Mouse (Mus musculus): Measurements from ENCODE around the gene Atp13a2. TPM values are rescaled to one million over a fixed set of nuclear protein-coding genes. Genes with fewer than 3 reads are reported as not detected.

Atp13a2 gene
- polyA plus RNA-seq, 1 experiment from 2014 or later = 36.0 TPM

DNA sequence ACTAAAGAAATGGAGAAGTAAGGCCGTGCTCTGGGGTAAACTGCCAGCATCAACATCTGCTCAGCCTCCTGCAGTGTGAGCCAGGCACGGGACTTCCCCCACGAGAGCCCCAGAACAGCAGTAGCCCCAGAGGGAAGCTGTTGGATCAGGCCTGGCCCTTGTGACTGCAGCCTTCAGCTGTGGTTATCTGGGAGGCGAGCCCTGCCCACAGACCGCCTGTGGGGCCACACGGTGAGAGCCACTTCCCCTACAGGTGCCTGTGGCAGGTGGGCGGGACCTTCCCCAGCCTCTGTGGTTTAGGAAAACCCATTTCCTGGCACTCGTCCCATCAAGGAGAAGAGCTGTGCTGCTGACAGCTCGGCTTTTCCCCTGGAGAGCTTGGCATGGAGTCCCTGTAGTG is 3.2 kb upstream of the Atp13a2 start:
- peak; percentile 57; the same call in 1 of the 2 replicates for ATAC-seq (ENCODE audit: insufficient number of reproducible peaks, insufficient read depth, low FRiP score, low read depth)
- Histone ChIP-seq H3K27me3 (ENCODE audit: control insufficient read depth, insufficient read depth, low read length) (no peaks in the 10 kb centered on the region), H3K4me2 (replicated peaks; ENCODE audit: low read depth, low read length) (no peak overlapping the region)

DNA sequence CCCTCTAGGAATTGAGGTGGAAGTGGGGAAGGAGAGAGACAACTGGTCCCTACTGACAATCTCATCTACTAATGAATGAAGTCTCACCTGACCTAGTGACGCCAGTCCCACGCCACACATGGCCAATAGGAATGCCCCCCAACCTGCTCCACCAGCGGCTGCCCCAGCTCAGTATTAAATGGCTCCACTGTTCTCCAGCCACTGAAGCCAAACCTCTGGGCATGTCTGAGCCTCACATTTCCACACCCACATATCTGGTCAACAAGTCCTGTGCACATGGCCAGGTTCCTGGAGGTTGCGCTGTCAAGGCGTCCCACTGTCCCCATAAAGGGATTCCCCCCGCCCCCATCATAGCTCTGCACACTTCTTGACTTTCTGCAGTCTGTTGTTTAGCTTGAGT is 2.1 kb upstream of the Atp13a2 start:
- no peak for ATAC-seq (ENCODE audit: insufficient number of reproducible peaks, insufficient read depth, low FRiP score, low read depth)
- Histone ChIP-seq H3K9me3 (ENCODE audit: control insufficient read depth, low read depth, low read length) (no peaks in the 10 kb centered on the region), H3K36me3 (ENCODE audit: control insufficient read depth, insufficient read depth, low read length) (peaks cover 4% of the 10 kb centered on the region), H3K4me3 (ENCODE audit: low read depth, low read length) (no peak overlapping the region), H3K4me2 (replicated peaks; ENCODE audit: low read depth, low read length) (no peak overlapping the region), H3K27ac (ENCODE audit: low read length) (no peak overlapping the region), H3K9ac (replicated peaks; ENCODE audit: low read depth, low read length) (no peak overlapping the region), H3K27me3 (ENCODE audit: control insufficient read depth, insufficient read depth, low read length) (no peaks in the 10 kb centered on the region), H3K4me1 (ENCODE audit: control insufficient read depth, insufficient read depth, low read length) (peaks cover 13% of the 10 kb centered on the region; the same call in 1 of the 2 replicates)
- WGBS = 75% methylated on average over 6 of the region's 6 CpGs

More for the DNA sequence above, 3.2 kb upstream of the Atp13a2 start:
- WGBS = 10% methylated on average over 9 of the region's 9 CpGs
- Histone ChIP-seq H3K4me1 (ENCODE audit: control insufficient read depth, insufficient read depth, low read length) (peaks cover 12% of the 10 kb centered on the region; the same call in 1 of the 2 replicates), H3K9me3 (ENCODE audit: control insufficient read depth, low read depth, low read length) (no peaks in the 10 kb centered on the region), H3K4me3 (ENCODE audit: low read depth, low read length) (no peak overlapping the region), H3K36me3 (ENCODE audit: control insufficient read depth, insufficient read depth, low read length) (peaks cover 13% of the 10 kb centered on the region), H3K27ac (ENCODE audit: low read length) (peak overlapping the region; percentile 66; the same call in 1 of the 2 replicates), H3K9ac (replicated peaks; ENCODE audit: low read depth, low read length) (no peak overlapping the region)

DNA sequence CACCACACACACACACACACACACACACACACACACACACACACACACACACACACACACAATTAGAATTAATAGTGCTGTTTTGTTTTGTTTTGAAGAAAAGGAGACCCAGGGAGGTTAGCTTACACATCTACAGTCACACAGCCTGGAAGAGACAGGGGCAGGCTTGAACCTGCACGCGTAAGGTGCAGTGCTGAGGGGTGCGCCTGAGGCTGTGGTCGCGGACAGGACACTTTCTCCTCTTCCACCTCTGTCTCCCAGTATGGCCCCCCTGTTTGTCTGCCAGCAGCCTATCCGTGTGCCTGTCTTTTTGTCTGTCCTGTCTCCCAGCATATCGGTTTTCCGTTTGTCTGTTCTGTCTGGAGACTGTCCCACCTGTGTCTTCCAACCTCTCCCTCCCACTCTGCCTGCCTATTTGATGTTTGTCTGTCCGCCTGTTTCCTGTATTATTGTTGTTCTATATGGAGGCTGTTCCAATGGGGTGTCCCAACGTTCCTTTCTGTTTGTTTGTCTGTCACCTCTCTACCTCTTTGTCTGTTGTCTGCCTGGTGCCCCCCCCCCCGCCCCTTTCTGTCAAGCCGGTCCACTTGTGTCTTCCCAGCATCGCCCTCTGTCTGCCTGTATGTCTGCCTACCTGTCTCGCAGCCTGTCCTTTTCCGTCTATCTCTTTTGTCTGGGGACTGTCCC is 506 bp upstream of the Atp13a2 start:
- peak overlapping the region; percentile 89 for H3K4me3 ChIP-seq (ENCODE audit: low read depth, low read length)
- no peaks in the 10 kb centered on the region for H3K36me3 ChIP-seq (ENCODE audit: control insufficient read depth, insufficient read depth, low read length)
- peak; percentile 3; the same call in 1 of the 2 replicates for ATAC-seq (ENCODE audit: insufficient number of reproducible peaks, insufficient read depth, low FRiP score, low read depth)
- H3K4me2 ChIP-seq (replicated peaks; ENCODE audit: low read depth, low read length) = peak overlapping the region; percentile 83
- H3K27ac ChIP-seq (ENCODE audit: low read length) = no peak overlapping the region
- no peaks in the 10 kb centered on the region for H3K27me3 ChIP-seq (ENCODE audit: control insufficient read depth, insufficient read depth, low read length)
- no peaks in the 10 kb centered on the region for H3K9me3 ChIP-seq (ENCODE audit: control insufficient read depth, low read depth, low read length)
- H3K9ac ChIP-seq (replicated peaks; ENCODE audit: low read depth, low read length) = no peak overlapping the region
- H3K4me1 ChIP-seq (ENCODE audit: control insufficient read depth, insufficient read depth, low read length) = peaks cover 13% of the 10 kb centered on the region; the same call in 1 of the 2 replicates
- WGBS = 25% methylated on average over 15 of the region's 15 CpGs

DNA sequence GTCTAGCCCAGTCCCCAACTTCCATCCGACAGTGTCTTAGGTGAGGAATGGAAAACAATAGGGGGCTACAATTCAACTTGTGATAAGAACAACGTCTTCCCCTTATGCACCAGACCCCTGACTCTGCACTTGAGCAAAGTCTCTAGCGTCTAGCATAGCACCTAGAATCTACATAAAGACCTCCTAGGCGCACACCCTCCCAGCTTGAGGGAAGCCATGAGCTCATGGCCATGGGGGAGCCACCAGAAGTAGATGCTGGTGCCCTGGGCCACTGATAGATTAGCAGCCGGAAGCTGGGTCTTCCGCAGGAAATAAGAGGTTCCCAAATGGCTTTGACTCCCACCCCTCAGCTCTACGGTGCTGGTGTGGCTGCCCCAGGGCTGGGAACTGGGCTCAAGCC is 803 bp downstream of the Atp13a2 start:
- H3K9me3 ChIP-seq (ENCODE audit: control insufficient read depth, low read depth, low read length) = no peaks in the 10 kb centered on the region
- H3K27me3 ChIP-seq (ENCODE audit: control insufficient read depth, insufficient read depth, low read length) = no peaks in the 10 kb centered on the region
- H3K36me3 ChIP-seq (ENCODE audit: control insufficient read depth, insufficient read depth, low read length) = no peaks in the 10 kb centered on the region
- 28% methylated on average over 7 of the region's 7 CpGs for WGBS
- peak overlapping the region; percentile 83 for H3K4me2 ChIP-seq (replicated peaks; ENCODE audit: low read depth, low read length)
- no peak overlapping the region for H3K27ac ChIP-seq (ENCODE audit: low read length)
- H3K4me3 ChIP-seq (ENCODE audit: low read depth, low read length) = peak overlapping the region; percentile 89
- peaks cover 13% of the 10 kb centered on the region; the same call in 1 of the 2 replicates for H3K4me1 ChIP-seq (ENCODE audit: control insufficient read depth, insufficient read depth, low read length)
- ATAC-seq (ENCODE audit: insufficient number of reproducible peaks, insufficient read depth, low FRiP score, low read depth) = no peak
- peak overlapping the region; percentile 84 for H3K9ac ChIP-seq (replicated peaks; ENCODE audit: low read depth, low read length)

DNA sequence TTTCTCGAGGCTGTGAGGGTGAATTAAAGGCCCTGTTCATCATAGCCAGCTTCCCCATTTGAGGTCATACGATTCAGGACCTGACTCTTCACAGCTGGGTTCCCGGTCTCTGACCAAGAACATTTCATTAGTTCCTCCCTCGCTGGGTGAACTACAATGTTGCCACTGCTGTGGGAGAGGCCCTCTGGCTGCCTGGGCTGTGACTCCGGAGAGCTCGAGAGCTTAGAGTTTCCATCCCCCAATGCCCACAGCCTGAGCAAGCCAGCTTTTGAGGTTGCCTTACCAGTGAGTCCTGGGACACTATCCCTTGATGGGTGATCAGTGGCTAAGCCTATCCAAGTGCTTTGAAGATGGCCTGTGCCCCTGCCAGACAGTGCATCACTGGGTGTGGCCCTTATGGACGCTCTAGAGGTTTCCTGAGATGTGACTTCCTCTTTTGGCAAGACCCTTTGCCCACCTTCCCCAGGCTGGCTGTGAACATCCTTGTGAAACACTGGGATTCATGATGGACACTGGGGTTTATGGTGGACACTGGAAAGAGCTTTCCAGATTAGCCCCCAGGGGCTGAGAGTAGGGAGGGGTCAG is 2.1 kb downstream of the Atp13a2 start:
- Histone ChIP-seq H3K4me3 (ENCODE audit: low read depth, low read length) (no peak overlapping the region), H3K36me3 (ENCODE audit: control insufficient read depth, insufficient read depth, low read length) (peaks cover 8% of the 10 kb centered on the region), H3K27me3 (ENCODE audit: control insufficient read depth, insufficient read depth, low read length) (no peaks in the 10 kb centered on the region), H3K9me3 (ENCODE audit: control insufficient read depth, low read depth, low read length) (no peaks in the 10 kb centered on the region), H3K4me1 (ENCODE audit: control insufficient read depth, insufficient read depth, low read length) (peaks cover 13% of the 10 kb centered on the region; the same call in 1 of the 2 replicates), H3K9ac (replicated peaks; ENCODE audit: low read depth, low read length) (no peak overlapping the region), H3K27ac (ENCODE audit: low read length) (no peak overlapping the region), H3K4me2 (replicated peaks; ENCODE audit: low read depth, low read length) (no peak overlapping the region)
- ATAC-seq (ENCODE audit: insufficient number of reproducible peaks, insufficient read depth, low FRiP score, low read depth) = no peak
- 65% methylated on average over 7 of the region's 7 CpGs for WGBS

DNA sequence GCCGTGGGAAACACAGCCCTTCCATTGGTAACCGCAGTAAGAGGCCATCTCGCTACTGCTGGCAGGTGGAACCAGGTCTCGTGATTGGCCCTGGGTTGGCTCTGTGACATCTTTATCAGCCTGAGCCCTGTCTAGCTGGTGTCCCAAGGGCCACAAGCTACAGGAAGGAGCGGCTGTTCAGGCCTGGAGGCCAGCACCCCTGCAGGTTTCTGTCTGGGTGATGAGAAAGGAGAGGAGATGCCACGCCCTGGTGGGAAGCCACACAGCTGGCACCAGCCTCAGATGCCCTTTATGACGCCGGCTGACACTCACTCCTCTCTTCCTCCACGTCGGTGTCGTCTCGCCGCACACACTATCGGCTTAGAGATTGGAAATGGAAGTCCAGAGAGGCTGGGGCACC is 2.8 kb downstream of the Atp13a2 start:
- Histone ChIP-seq H3K36me3 (ENCODE audit: control insufficient read depth, insufficient read depth, low read length) (peaks cover 15% of the 10 kb centered on the region), H3K9me3 (ENCODE audit: control insufficient read depth, low read depth, low read length) (no peaks in the 10 kb centered on the region), H3K27ac (ENCODE audit: low read length) (no peak overlapping the region), H3K4me1 (ENCODE audit: control insufficient read depth, insufficient read depth, low read length) (peaks cover 13% of the 10 kb centered on the region; the same call in 1 of the 2 replicates), H3K27me3 (ENCODE audit: control insufficient read depth, insufficient read depth, low read length) (no peaks in the 10 kb centered on the region), H3K9ac (replicated peaks; ENCODE audit: low read depth, low read length) (no peak overlapping the region), H3K4me3 (ENCODE audit: low read depth, low read length) (no peak overlapping the region), H3K4me2 (replicated peaks; ENCODE audit: low read depth, low read length) (no peak overlapping the region)
- WGBS = 94% methylated on average over 14 of the region's 14 CpGs
- no peak for ATAC-seq (ENCODE audit: insufficient number of reproducible peaks, insufficient read depth, low FRiP score, low read depth)

DNA sequence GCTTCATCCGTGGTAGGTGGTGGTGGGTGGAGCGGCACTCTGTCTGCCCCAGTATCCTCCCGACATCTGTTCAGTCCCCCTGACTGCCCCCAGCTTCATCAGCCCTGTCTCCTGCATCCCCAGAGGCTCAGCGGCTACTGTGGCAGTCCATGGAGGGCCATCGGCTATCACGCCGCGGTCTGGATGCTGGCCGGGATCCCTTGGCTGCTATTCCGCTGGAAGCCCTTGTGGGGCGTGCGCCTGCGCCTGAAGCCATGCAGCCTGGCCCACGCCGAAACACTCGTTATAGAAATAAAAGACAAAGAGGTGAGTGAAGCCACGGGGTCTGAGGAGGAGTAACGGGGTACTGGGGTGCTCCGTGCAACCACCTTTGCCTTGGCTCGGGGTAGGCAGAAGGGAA is 5.5 kb downstream of the Atp13a2 start:
- Histone ChIP-seq H3K36me3 (ENCODE audit: control insufficient read depth, insufficient read depth, low read length) (peaks cover 37% of the 10 kb centered on the region), H3K4me2 (replicated peaks; ENCODE audit: low read depth, low read length) (no peak overlapping the region), H3K27ac (ENCODE audit: low read length) (no peak overlapping the region), H3K4me1 (ENCODE audit: control insufficient read depth, insufficient read depth, low read length) (peaks cover 13% of the 10 kb centered on the region; the same call in 1 of the 2 replicates), H3K9ac (replicated peaks; ENCODE audit: low read depth, low read length) (no peak overlapping the region), H3K4me3 (ENCODE audit: low read depth, low read length) (no peak overlapping the region), H3K9me3 (ENCODE audit: control insufficient read depth, low read depth, low read length) (no peaks in the 10 kb centered on the region), H3K27me3 (ENCODE audit: control insufficient read depth, insufficient read depth, low read length) (no peaks in the 10 kb centered on the region)
- 89% methylated on average over 20 of the region's 20 CpGs for WGBS
- ATAC-seq (ENCODE audit: insufficient number of reproducible peaks, insufficient read depth, low FRiP score, low read depth) = no peak

DNA sequence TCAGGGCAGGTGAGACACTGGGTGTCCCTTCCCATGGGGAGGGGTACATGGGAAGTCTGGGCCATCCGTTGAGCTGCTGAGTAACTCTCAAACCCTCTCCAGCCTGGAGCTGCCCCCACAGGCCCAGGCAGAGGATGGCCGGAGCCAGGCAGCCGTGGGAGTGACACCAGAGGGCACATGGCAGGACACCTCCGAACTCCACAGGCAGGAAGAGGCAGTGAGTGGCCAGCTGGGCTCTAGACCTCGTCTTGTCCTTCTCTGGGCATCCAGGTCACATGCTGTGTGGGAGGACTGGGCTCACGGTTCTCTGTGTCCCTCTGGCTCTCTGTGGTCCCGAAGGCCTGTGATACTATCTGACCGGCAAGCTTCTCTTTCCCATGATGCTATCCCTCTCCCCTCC is 7.2 kb downstream of the Atp13a2 start:
- peaks cover 46% of the 10 kb centered on the region for H3K36me3 ChIP-seq (ENCODE audit: control insufficient read depth, insufficient read depth, low read length)

More for the DNA sequence above, 7.2 kb downstream of the Atp13a2 start:
- Histone ChIP-seq H3K27me3 (ENCODE audit: control insufficient read depth, insufficient read depth, low read length) (no peaks in the 10 kb centered on the region), H3K4me3 (ENCODE audit: low read depth, low read length) (no peak overlapping the region), H3K9ac (replicated peaks; ENCODE audit: low read depth, low read length) (no peak overlapping the region), H3K4me1 (ENCODE audit: control insufficient read depth, insufficient read depth, low read length) (no peaks in the 10 kb centered on the region), H3K4me2 (replicated peaks; ENCODE audit: low read depth, low read length) (no peak overlapping the region), H3K9me3 (ENCODE audit: control insufficient read depth, low read depth, low read length) (no peaks in the 10 kb centered on the region), H3K27ac (ENCODE audit: low read length) (no peak overlapping the region)
- no peak for ATAC-seq (ENCODE audit: insufficient number of reproducible peaks, insufficient read depth, low FRiP score, low read depth)
- 76% methylated on average over 8 of the region's 8 CpGs for WGBS

Data from stomach, embryonic 14.5 days (tissue).